Mouse (Mus musculus) heart, embryonic 12.5 days (tissue): ENCODE measurements around the gene Prss21. TPM values are rescaled to one million over a fixed set of nuclear protein-coding genes. Genes with fewer than 3 reads are reported as not detected.
A peak's percentile ranks its signal among the peaks of the same experiment; 100 is the strongest.

ENCODE experiments used
- ATAC-seq: fragments of 200-750 bp; cut with Nextera tagmentation; 2 replicates; pipeline ENCODE4 v1.8.0; 2017; ENCODE audit warnings: moderate TSS enrichment, moderate library complexity; ENCODE audit not compliant: insufficient number of reproducible peaks, low FRiP score
- H3K27ac ChIP-seq: fragments of 300-500 bp; sonication (generic); 2 replicates; pipeline ENCODE4 v1.5.1; 2016; ENCODE audit warnings: mild to moderate bottlenecking, moderate library complexity; ENCODE audit not compliant: poor library complexity, severe bottlenecking
- H3K27me3 ChIP-seq: fragments of 300-500 bp; sonication (generic); replicated peaks from 2 replicates; pipeline ENCODE4 v1.6.1; 2016; ENCODE audit warnings: mild to moderate bottlenecking, moderate library complexity
- H3K36me3 ChIP-seq: fragments of 300-500 bp; sonication (generic); 2 replicates; pipeline ENCODE4 v1.6.1; 2016; ENCODE audit warnings: mild to moderate bottlenecking, moderate library complexity
- H3K4me1 ChIP-seq: fragments of 300-500 bp; sonication (generic); replicated peaks from 2 replicates; pipeline ENCODE4 v1.6.1; 2016; ENCODE audit warnings: mild to moderate bottlenecking
- H3K4me2 ChIP-seq: fragments of 300-500 bp; sonication (generic); 2 replicates; pipeline ENCODE4 v1.6.1; 2016; ENCODE audit warnings: mild to moderate bottlenecking, moderate library complexity
- H3K4me3 ChIP-seq: fragments of 300-500 bp; sonication (generic); 2 replicates; pipeline ENCODE4 v1.5.1; 2016; ENCODE audit warnings: mild to moderate bottlenecking
- H3K9ac ChIP-seq: fragments of 300-500 bp; sonication (generic); 2 replicates; pipeline ENCODE4 v1.6.1; 2016; ENCODE audit warnings: mild to moderate bottlenecking, moderate library complexity
- H3K9me3 ChIP-seq: fragments of 300-500 bp; sonication (generic); replicated peaks from 2 replicates; pipeline ENCODE4 v1.6.1; 2016; ENCODE audit warnings: mild to moderate bottlenecking, moderate library complexity
- WGBS: fragments of 180-500 bp; shearing (Covaris S2); methylation state at CpG from one replicate; pipeline ENCODE4 v1.1.7; 2016; 5-methylcytosine and 5-hydroxymethylcytosine counted together
- polyA plus RNA-seq: library from polyadenylated mRNA; unstranded; fragments of >200 nt; fragmentation: Nextera tagmentation; extraction: Ambion mirVana; gene quantifications from 2 replicates; pipeline ENCODE4 v1.2.1, GENCODE M21; 2016

Gene Prss21
- polyA plus RNA-seq, 1 experiment from 2014 or later: not detected

DNA sequence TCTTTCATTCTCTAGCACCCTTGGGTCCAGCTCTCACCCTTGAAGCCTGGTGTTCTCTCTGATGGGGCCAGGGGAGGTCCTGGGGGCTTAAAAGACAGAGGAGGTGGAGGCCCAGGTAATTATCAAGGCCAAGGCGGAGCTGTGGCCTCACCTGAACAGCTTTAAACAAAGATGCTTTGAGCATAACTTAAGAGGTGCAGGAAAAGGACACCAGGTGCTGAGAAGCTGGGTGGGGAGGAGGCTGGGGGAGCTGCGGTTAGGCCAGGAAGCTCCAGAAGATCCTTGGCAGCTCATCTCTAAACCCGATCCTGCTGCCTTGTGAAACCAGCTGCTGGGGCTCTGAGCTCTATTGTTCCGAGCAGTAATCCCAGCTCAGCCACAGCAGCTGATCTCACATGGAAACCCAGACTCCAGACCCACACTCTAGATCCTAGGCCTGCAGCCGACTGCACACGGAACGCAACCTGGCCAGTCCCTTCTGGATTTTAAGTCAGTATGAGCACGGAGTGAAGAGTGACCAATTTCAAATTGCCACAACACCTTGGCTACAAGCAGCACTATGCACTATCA lies 31.8 kb upstream of the Prss21 start, which contains the start of gene Prss33:
TSS of gene Prss33 (minus strand) at position 51 of the 570 bp plus-strand sequence.
- H3K4me3 ChIP-seq: no peak within 1 kb of the TSS
- no peak for ATAC-seq
- no peak within 1 kb of the TSS for H3K9ac ChIP-seq
- WGBS: 74% methylated on average over 8 of the region's 8 CpGs
- H3K36me3 ChIP-seq: no peaks in the 10 kb centered on the region
- no peaks in the 10 kb centered on the region for H3K4me1 ChIP-seq
- no peak within 1 kb of the TSS for H3K27ac ChIP-seq
- no peak within 1 kb of the TSS for H3K4me2 ChIP-seq
- no peaks in the 10 kb centered on the region for H3K9me3 ChIP-seq
- H3K27me3 ChIP-seq: peaks cover 55% of the 10 kb centered on the region

DNA sequence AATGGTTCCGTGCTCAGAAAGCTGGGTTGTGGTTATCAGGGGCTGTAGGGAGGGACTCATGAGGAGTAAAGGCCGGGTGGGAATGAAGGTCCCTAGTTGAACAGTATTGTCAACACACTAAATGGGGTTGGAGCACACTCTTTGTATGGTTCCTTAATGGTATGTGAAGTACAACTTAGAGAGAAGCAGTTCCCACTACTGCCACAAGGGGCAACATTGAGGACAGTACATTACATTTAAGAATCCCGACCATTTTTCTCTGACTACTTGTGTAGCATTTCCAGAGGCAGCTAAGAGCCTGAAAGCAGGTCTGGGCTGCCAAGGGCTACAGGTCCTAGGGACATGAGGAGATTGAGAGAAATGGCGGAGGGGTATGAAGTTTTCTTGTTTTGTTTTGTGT lies 26.7 kb upstream of the Prss21 start:
- 34% methylated on average over 4 of the region's 4 CpGs for WGBS

DNA sequence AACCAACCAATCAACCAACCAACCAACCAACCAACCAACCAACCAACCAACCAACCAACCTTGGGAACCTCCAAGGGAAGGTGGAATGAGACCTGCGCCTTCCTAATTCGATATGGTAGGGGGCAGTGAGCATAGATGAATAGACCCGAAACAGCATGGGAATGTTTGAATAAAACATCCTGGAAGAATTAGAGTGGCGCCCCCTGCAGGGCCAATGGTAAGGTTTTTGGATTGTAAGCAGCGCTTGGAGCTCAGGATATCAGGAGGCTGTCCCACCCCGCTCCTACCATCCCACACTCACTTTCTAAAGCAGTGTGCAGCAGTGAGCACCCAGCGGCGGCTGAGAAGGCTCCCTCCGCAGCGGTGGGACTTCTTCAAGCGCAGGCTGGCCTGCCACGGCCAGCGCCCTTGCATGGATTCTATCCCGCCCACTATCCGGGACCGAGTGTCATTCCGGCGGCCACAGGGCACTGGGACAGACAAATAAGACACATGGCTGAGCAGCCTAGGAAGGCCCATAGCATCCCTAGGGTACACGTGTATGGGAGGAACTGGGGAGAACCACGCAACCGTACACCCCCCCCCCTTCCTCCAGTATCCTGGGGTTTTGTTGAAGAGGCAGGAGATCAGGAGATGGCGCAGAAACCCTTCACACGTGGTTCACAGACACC lies 24.6 kb upstream of the Prss21 start:
- no peaks in the 10 kb centered on the region for H3K9me3 ChIP-seq
- no peak overlapping the region for H3K27ac ChIP-seq
- WGBS: 43% methylated on average over 23 of the region's 23 CpGs
- H3K27me3 ChIP-seq: peaks cover 10% of the 10 kb centered on the region; the same call in 1 of the 2 replicates
- H3K9ac ChIP-seq: no peak overlapping the region
- no peaks in the 10 kb centered on the region for H3K36me3 ChIP-seq
- peak overlapping the region; percentile 49 for H3K4me2 ChIP-seq
- 0 out of 2 replicates have a peak, but pooled peaks have one; percentile 33 for ATAC-seq
- H3K4me3 ChIP-seq: no peak overlapping the region
- 0 out of 2 replicates have a peak, but pooled peaks cover 7% of the 10 kb centered on the region for H3K4me1 ChIP-seq

More for the DNA sequence above, 26.7 kb upstream of the Prss21 start:
- no peak overlapping the region for H3K9ac ChIP-seq
- H3K27me3 ChIP-seq: peaks cover 18% of the 10 kb centered on the region
- no peaks in the 10 kb centered on the region for H3K36me3 ChIP-seq
- H3K27ac ChIP-seq: no peak overlapping the region
- H3K4me1 ChIP-seq: 0 out of 2 replicates have a peak, but pooled peaks cover 7% of the 10 kb centered on the region
- no peaks in the 10 kb centered on the region for H3K9me3 ChIP-seq
- no peak overlapping the region for H3K4me3 ChIP-seq
- H3K4me2 ChIP-seq: no peak overlapping the region
- no peak for ATAC-seq

DNA sequence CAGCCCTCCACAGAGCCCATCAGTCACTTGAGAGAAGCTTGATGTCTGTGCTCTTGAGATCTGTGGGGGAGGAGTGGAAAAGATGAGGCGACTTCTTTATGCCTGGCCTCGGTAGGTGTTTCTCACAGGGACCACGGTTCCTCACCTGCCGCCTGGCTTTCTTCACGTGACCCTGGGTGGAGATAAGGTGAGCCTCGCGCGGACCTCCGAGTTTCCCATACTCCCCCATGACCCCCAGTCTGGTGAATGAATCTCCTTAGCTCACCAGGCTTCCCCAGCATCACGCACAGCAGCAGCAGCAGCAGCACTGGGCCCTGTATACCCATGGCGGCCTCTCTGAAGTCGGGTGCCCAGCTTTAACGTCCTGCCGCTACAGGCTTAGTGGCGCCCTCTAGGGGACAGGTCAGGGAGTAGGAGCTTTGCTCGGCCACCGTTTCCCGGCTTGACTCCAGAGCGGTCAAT lies 24.0 kb upstream of the Prss21 start, which contains the start of the genes Prss32 and Prss41:
TSS of gene Prss32 (plus strand) at position 44 of the 462 bp plus-strand sequence.
TSS of gene Prss41 (minus strand) at position 361 of the 462 bp plus-strand sequence.
- H3K36me3 ChIP-seq: no peaks in the 10 kb centered on the region
- peaks cover 10% of the 10 kb centered on the region; the same call in 1 of the 2 replicates for H3K27me3 ChIP-seq
- ATAC-seq: peak; percentile 52; the same call in 1 of the 2 replicates
- no peak within 1 kb of the TSS for H3K27ac ChIP-seq
- H3K9ac ChIP-seq: no peak within 1 kb of the TSS
- WGBS: 8% methylated on average over 19 of the region's 19 CpGs
- H3K4me3 ChIP-seq: no peak within 1 kb of the TSS
- 0 out of 2 replicates have a peak, but pooled peaks cover 7% of the 10 kb centered on the region for H3K4me1 ChIP-seq
- no peaks in the 10 kb centered on the region for H3K9me3 ChIP-seq
- H3K4me2 ChIP-seq: peak within 1 kb of the TSS; percentile 49

DNA sequence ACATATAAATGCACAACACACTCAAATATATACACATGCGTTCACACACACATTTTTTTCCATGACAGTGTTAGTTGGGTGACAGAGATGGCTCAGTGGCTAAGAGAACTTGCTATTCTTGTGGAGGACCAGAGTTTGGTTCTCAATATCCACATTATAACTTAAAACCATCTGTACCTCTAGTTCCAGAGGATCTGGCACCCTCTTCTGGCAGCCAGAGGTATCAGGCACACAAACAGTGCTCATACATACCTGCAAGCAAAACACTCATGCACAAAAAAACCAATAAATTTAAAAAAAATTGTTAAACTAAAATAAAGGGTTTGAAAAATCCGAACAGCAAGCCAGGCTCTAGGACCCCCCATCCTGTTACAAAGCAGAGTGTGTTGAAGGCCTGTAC lies 17.8 kb upstream of the Prss21 start:
- H3K4me3 ChIP-seq: no peak overlapping the region
- WGBS: 62% methylated on average over 2 of the region's 2 CpGs
- no peak overlapping the region for H3K4me2 ChIP-seq
- ATAC-seq: no peak
- H3K9ac ChIP-seq: no peak overlapping the region
- H3K9me3 ChIP-seq: 0 out of 2 replicates have a peak, but pooled peaks cover 3% of the 10 kb centered on the region
- H3K4me1 ChIP-seq: peaks cover 9% of the 10 kb centered on the region
- no peaks in the 10 kb centered on the region; the same call in 1 of the 2 replicates for H3K27me3 ChIP-seq
- no peaks in the 10 kb centered on the region for H3K36me3 ChIP-seq
- H3K27ac ChIP-seq: no peak overlapping the region

DNA sequence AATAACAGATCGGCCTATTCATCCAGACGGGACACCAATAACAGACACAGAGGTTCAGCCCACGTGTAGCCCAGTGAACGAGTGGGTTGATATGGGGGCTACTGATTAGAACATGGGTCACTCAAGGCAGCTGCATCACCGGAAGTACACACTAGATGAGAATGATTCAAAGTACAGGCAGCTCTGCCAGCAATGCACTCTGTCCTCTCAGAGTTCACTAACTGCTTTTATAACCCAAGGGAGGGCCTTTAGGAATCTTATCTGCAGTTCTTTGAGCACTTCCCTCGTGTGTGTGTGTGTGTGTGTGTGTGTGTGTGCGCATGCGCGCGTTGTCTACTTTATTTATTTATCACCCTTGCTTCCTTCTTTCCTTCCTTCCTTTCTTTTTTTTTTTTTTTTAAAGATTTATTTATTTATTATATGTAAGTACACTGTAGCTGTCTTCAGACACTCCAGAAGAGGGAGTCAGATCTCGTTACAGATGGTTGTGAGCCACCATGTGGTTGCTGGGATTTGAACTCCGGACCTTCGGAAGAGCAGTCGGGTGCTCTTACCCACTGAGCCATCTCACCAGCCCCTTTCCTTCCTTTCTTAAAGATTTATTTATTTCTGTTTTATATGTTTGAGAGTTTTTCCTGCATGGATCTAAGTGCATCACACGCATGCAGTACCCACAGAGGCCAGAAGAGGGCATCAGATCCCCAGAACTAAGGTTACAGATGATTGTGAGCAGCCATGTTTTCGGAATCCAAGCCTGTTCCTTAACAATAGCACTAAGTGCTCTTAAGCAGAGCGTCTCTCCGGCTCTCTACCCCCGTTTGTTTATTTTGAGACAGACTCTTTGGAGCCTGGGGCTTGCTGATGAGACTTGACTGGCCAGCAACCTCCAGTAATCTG lies 16.8 kb upstream of the Prss21 start:
- no peaks in the 10 kb centered on the region; the same call in 1 of the 2 replicates for H3K27me3 ChIP-seq
- H3K27ac ChIP-seq: no peak overlapping the region
- H3K36me3 ChIP-seq: no peaks in the 10 kb centered on the region
- no peak overlapping the region for H3K4me3 ChIP-seq
- H3K9ac ChIP-seq: no peak overlapping the region
- 0 out of 2 replicates have a peak, but pooled peaks cover 3% of the 10 kb centered on the region for H3K9me3 ChIP-seq
- H3K4me2 ChIP-seq: no peak overlapping the region
- ATAC-seq: no peak
- WGBS: 46% methylated on average over 18 of the region's 19 CpGs
- peaks cover 9% of the 10 kb centered on the region for H3K4me1 ChIP-seq

DNA sequence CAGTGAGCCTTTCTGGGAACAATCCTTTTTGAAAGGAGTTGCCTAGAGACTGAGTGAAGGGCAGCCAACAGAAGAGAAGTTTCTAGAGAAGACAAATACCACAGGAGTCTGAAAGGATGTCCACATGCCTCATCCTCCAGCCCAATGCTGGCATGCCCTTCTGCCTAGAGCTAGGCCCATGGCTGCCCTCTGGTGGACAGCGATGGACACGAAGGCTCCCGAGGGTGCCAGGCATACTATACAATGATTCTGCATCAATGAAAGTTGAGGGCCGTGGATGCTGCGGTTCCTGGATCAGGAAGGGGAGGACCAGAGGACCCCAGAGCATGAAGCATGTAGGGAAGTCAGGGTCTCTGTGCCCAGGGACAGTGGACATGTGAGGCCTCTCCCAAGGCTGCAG lies 14.6 kb upstream of the Prss21 start:
- no peak; the same call in 1 of the 2 replicates for ATAC-seq
- no peak overlapping the region for H3K4me2 ChIP-seq
- no peaks in the 10 kb centered on the region for H3K36me3 ChIP-seq
- WGBS: 39% methylated on average over 5 of the region's 5 CpGs
- H3K27me3 ChIP-seq: no peaks in the 10 kb centered on the region; the same call in 1 of the 2 replicates
- H3K9ac ChIP-seq: no peak overlapping the region
- no peak overlapping the region for H3K4me3 ChIP-seq
- H3K27ac ChIP-seq: no peak overlapping the region
- H3K9me3 ChIP-seq: 0 out of 2 replicates have a peak, but pooled peaks cover 3% of the 10 kb centered on the region
- peaks cover 9% of the 10 kb centered on the region for H3K4me1 ChIP-seq

DNA sequence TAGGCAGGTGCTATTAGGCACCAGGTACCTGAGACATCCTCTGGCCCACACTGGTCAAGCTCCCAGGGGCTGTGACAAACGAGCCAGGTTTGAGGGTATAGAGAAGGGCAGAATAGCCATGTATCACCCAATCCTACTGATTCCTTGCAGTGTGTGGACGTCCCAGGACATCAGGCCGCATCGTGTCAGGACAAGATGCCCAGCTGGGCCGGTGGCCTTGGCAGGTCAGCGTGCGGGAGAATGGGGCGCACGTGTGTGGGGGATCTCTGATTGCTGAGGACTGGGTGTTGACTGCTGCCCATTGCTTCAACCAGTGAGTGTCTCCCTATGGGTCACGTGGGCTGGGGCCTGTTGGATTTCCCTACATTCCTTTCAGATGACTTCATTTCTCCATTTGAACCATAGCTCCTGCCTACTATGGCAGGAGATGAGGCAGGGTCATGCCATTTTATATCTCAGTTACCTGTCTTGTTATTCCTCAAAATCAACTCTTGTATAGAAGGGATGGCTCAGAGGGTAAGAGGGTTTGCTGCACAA lies 13.6 kb upstream of the Prss21 start:
- 70% methylated on average over 10 of the region's 10 CpGs for WGBS
- 0 out of 2 replicates have a peak, but pooled peaks have one; percentile 13 for ATAC-seq

DNA sequence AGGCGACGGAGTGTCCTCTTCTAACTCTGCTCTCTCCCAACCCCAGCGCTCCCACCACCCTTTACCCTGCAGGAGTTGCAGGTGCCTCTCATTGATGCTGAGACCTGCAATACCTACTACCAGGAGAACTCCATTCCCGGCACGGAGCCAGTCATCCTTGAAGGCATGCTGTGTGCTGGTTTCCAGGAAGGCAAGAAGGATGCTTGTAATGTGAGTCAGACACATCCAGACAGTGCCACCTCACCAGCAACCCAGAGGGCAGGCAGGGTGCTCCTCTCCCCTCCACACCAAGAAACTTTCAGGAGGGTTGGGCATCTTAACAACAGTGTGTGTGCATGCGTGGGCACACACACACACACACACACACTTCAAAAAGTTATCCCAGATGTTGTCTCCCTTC lies 10.7 kb upstream of the Prss21 start:
- ATAC-seq: no peak

More for the DNA sequence above, 13.6 kb upstream of the Prss21 start:
- Histone ChIP-seq H3K9me3 (0 out of 2 replicates have a peak, but pooled peaks cover 3% of the 10 kb centered on the region), H3K27ac (no peak overlapping the region), H3K9ac (no peak overlapping the region), H3K36me3 (no peaks in the 10 kb centered on the region), H3K27me3 (peaks cover under 1% of the 10 kb centered on the region; the same call in 1 of the 2 replicates), H3K4me3 (no peak overlapping the region), H3K4me1 (peaks cover 9% of the 10 kb centered on the region), H3K4me2 (no peak overlapping the region)

DNA sequence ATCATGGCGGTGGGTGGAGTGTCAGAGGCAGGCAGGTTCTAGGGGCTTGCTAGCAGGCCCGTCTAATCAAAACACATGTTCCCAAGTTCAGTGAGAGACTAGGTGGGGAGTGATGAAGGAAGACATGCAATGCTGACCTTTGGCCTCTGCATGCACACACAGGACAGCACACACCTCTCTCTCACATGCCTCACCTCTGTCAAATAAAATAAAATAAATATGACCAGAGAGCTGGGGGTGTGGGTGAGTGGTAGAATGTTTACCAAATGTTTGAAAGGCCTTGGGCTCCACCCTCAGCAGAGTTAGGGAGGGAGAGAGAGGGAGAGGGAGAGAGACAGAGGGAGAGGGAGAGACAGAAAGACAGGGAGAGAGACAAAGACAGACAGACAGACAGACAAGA lies 9.9 kb upstream of the Prss21 start:
- Histone ChIP-seq H3K4me3 (no peak overlapping the region), H3K4me2 (no peak overlapping the region), H3K4me1 (peaks cover 9% of the 10 kb centered on the region), H3K27ac (no peak overlapping the region), H3K36me3 (no peaks in the 10 kb centered on the region), H3K27me3 (0 out of 2 replicates have a peak, but pooled peaks cover 3% of the 10 kb centered on the region), H3K9me3 (no peaks in the 10 kb centered on the region), H3K9ac (no peak overlapping the region)
- ATAC-seq: no peak
- WGBS: 75% methylated on average over 2 of the region's 2 CpGs

More for the DNA sequence above, 10.7 kb upstream of the Prss21 start:
- H3K9me3 ChIP-seq: no peaks in the 10 kb centered on the region
- no peak overlapping the region for H3K9ac ChIP-seq
- H3K27me3 ChIP-seq: 0 out of 2 replicates have a peak, but pooled peaks cover 3% of the 10 kb centered on the region
- H3K27ac ChIP-seq: no peak overlapping the region
- peaks cover 9% of the 10 kb centered on the region for H3K4me1 ChIP-seq
- H3K4me3 ChIP-seq: no peak overlapping the region
- H3K36me3 ChIP-seq: no peaks in the 10 kb centered on the region
- 77% methylated on average over 6 of the region's 6 CpGs for WGBS
- H3K4me2 ChIP-seq: no peak overlapping the region
